Mouse (Mus musculus) stomach, postnatal 0 days (tissue): ENCODE data around the gene Cdyl.

Source experiments
- CTCF ChIP-seq: IDR thresholded peaks from 2 replicates; pipeline ENCODE4 v1.5.1; 2016; ENCODE audit warnings: antibody characterized with exemption, low read depth, mild to moderate bottlenecking, moderate library complexity
- EP300 ChIP-seq: optimal IDR thresholded peaks from 2 replicates; pipeline ENCODE3; 2016; ENCODE audit warnings: antibody characterized with exemption

GRCm38 (mm10) chr13:35739473-35739872, 79.8 kb downstream of the Cdyl start:
- TF ChIP-seq CTCF (no peak), EP300 (no peak)
